Mouse (Mus musculus) megakaryocyte progenitor cell, adult 5-6 weeks (primary cell): ENCODE measurements at regions not wholly inside any gene's neighbourhood (a gene's known extent, or its start where the extent isn't known, plus 50 kb on each side); places are given as distances from the start of the nearest gene placed in this dataset.
"Not testable (repeated sequence)": the region's sequence is repeated elsewhere in the genome, so short reads cannot be mapped to it uniquely, and the experiment has no call there.

Experiments used
- ATAC-seq: replicated peaks from 2 replicates; pipeline ENCODE4 v1.8.0; 2016; ENCODE audit warnings: mild to moderate bottlenecking, moderate TSS enrichment, inconsistent platforms; ENCODE audit not compliant: poor library complexity

GRCm38 (mm10) chr16:20861256-20861655 lies 126.9 kb upstream of the Thpo start:
- ATAC-seq, result no peak

DNA sequence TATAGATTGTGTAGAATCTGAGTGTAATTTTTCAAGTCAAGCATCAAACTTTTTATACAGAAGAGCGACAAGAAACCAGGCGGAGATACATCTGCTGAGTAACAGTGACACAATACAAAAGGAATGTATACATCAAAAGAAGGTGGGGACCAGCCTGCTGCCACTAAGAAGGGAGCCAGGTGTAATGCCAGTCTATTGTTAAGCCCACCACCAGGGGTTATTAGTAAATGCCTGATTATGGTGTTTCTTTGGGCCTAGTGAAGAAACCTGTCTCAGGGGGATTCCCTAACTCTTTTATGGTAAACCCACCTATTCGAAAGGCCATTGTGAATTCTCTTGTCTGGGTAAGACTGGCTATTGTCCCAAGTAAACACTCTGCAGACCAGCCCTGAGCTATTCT lies 126.3 kb upstream of the Thpo start:
- not testable (repeated sequence) for ATAC-seq

DNA sequence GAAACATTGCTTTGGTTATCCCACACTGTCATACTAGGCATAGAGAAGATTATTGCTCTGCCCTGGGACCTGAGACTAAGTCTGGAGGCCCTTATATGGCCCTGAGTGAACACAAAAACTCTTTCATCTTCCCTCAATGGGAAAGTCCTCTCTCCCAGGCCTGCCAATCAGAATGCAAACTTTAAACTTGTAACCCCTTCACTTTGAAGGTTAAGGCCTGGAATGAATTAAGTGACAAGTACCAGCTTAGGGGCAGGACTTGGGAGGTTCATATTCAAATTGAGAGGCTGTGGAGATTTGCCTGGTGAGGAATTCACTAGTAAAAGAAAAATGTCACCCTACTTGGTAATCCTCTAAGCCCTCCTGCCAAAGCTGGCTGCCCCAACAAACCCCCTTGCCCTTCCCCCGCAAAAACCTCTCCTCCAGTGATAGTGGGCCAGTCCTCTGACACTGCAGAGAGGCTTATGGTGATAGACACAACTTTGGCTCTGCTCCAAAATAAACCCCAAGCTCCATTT lies 120.4 kb upstream of the Thpo start:
- ATAC-seq, result no peak

DNA sequence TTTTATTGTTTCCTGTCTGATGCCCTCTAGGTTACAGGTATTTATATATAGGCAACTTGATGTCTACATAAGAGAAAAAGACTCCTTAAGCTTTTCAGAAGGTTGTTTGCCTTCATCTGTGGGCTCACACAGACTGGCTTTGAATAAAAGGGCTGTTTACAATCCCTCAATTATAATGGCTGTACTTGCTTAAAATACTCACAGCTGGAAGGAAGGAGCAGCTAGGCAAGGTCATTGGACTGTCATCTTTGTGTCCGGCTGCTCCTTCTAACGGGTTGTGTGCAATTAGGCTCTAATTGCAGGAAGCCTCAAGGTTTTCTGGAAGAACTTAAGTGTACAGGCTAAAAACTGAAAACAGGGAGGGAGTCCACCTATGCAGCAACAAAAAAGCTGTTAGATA lies 103.8 kb upstream of the Thpo start:
- ATAC-seq, result no peak

DNA sequence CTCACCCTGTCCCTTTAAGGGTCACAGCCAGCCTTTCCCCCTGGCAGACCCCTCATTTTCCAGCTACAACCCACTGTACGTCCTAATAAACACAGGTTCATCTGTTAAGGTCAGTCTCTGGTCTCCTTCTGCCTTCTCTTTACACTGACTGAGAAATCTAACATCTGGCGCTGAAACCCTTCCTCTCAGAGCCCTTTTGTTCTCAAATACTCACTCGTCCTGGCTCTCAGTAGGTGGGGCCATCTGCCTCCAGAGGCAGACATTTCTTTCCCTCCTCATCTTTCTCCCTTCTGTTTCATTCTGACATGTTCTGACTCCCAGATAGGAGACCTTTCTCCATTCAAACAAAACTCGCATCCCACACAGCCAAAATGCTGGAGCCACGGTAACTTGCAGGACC lies 102.6 kb upstream of the Thpo start:
- no peak for ATAC-seq

GRCm38 (mm10) chr16:20833838-20834237 lies 99.5 kb upstream of the Thpo start:
- not testable (repeated sequence) for ATAC-seq

GRCm38 (mm10) chr16:20833301-20833700 lies 99.0 kb upstream of the Thpo start:
- ATAC-seq, result no peak

DNA sequence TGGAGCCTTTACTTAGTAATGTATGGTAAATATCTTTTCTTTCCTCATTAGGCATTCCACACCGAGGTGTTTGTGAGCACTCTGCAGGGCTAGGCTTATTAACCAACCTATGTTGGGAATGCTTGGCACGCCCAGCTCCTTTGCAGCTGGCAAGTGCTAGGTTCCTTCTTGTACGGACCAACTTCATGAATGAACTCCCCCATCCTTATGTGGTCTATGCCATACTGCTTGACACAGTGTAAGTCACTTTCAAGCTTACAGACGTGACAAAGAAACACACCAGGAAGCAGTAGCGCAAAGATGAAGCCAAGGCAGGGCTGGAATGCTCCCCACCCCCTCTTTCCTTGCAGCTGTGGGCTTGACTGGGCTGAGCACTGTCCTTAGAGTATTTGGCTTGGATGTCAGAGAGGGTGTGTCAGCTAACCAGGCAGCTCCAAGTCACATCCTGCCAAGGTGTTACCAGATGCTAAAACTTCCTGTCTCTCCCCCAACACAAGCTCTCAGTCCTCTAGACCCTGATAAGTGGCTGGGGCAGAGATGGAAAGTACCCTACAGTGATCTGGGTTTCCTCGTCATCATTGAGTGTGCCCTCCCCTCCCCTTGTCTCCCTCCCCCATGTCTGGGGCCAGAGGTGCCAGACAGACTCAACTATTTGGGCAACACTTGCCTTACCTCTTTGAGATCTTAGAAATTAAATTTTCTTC lies 95.6 kb upstream of the Thpo start:
- ATAC-seq, result no peak

DNA sequence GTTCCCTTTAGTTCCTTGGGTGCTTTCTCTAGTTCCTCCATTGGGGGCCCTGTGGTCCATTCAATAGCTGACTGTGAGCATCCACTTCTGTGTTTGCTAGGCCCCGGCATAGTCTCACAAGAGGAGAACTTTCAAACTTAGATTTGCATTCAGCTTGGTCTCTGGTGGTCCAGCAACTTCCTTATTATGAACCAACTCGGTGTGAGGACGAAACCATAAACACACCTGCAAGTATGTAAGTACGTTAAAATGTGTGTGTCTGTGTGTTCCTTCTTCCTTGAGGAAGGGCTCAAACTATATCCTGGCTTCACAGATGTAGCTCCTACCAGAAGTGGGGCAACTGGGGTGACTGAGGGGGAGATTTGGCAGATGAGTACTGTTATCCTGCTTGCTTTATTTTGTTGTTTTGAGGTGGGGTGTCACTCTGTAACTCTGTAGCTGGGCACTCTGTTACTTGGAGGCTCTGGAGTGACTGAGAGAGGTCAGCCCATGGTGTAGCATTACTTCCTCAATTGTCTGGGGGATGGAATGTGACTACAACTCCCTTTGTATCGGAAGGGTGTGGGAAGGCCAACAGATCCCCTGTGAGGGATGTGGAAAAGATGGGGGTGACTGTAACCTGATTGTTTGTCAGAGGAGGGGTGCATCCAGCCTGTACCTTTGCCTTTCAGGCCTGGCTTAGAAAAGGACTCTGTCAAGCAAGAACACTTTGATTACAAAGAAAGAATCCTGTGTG lies 94.9 kb upstream of the Thpo start:
- no peak for ATAC-seq

DNA sequence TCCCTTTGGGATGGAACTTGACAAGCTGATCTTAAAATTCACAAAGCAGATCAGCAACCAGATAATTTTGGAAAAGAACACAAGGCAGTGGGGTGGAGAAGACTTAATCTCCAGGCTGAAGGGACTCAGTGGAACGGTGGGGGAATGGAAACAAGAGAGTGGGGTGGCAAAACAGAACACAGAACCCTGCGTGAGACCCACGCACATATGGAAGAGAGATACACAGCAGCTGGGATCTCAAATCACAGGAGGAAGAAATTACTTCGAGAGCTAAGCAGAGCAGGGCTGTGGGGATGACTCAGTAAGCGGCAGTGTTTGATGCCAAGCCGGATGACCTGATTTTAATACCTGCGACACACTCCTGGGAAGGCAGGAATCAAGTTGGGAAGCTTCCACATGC lies 89.9 kb upstream of the Thpo start:
- ATAC-seq, result no peak

GRCm38 (mm10) chr16:20820939-20821338 lies 86.6 kb upstream of the Thpo start:
- ATAC-seq, result no peak

- ATAC-seq, result no peak
Measured at GRCm38 (mm10) chr16:20819568-20819967, 85.3 kb upstream of the Thpo start.

DNA sequence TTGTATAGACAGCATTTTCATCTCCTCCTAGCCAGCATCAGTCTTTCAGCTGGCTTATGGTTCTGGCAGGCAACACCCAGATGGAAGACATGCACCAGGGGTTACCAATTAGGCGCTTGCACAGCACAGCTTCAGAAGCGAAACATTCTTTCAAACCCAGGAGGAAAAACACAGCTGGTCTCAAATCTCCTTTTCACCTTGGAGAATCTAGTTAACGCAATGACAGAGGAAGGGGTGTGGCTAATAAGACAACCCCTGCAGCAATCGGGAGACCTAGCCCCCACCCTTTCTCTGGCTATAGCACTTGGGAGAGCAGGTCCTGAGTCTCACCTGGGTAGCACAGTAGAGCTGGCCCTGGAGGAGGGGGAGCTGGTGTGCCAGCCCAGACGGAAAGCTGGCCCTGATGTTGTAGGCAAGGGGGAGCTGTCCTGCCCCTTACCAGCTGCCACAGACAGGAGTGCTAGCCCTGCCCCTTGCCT lies 84.4 kb upstream of the Thpo start:
- ATAC-seq, result no peak

DNA sequence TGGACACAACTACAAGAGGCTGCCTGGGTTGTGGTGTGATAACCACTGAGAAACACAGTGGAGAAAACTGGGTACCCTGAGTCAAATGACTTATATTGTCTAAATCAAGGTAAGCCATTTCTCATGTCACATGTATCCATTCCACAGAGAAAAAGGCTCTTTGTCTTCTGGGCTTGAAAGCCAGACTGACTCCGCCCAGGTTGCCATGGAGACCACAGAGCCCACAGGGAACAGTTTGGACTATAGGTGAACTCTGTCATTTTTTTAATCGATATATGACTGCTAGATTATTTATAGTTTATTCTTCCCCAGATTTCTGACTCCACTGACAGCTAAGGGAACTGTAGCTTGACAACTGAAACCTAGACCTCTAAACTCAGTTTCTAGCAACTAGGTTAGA lies 80.7 kb upstream of the Thpo start:
- ATAC-seq, result no peak

- ATAC-seq, result no peak
Measured at GRCm38 (mm10) chr16:20814240-20814639, 79.9 kb upstream of the Thpo start.

DNA sequence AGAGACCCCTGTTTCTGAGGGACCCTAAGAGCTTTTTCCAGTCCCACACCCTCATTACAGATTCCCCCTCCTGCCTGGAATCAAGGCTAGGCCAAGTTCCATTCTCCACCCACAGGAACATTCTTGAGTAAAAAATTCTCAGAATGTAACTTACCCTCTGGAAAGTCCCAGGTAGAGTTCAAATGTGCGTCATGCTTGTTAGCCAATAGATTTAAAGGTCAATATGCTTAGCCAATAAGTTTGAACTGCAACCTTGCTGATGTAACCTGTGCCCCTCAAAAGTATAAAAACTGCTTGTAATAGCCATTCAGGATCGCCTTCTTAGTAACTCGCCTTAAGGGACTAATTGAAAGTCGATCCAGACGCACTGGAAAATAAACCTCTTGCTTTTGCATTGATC lies 77.7 kb upstream of the Thpo start:
- ATAC-seq, result not testable (repeated sequence)

DNA sequence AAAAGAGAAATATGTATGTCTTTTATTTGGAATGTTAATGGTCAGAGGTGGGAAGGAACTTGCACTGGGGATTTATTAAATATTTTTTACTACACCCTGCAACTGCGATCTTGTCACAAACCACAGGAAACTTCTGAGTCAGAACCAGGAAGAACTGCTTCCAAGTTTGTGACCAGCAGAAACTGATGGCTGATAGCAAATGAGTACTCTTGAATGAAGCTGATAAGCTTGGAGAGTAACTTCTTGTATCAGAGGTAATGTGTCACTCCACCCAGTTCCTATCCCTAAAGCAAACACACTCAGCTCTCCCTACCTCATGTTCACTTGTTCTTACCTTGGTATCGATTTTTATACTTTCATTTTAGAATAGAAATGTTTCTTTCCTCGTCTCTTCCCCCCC lies 76.0 kb upstream of the Thpo start:
- ATAC-seq, result peak; percentile 59

DNA sequence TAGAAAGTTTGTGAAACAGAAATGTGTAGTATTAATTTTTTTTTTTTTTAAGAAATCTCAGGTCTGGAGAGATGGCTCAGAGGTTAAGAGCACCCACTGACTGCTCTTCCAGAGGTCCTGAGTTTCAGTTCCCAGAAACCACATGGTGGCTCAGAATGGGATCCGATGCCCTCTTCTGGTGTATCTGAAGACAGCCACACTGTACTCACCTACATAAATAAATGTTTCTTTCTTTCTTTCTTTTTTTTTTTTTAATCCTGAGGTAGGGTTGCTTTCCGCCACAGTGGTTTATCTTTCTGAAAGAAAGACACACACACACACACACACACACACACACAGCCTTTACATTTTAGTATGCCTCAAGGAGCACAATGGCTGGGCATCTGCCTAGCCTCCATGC lies 74.0 kb upstream of the Thpo start:
- no peak for ATAC-seq

GRCm38 (mm10) chr16:20806739-20807138 lies 72.4 kb upstream of the Thpo start:
- no peak for ATAC-seq

DNA sequence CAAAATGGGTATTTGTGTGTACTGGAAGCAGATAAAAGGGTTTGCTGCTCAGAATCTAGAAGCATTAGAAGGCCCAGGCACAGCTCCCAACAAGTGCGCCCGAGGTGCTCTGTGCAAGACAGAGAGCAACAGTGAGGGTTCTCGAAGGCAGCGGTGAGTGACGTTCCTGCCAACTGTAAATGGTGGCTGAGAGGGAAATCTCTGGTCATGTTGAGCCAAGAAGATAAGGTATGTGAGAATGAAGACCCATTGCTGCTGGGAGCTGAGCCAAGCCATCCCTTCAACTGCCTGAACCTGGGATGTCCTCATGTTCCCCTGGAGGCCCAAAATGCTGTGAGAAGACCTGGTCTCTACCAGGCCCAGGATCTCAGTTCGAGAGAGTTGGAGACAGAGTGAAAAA lies 71.5 kb upstream of the Thpo start:
- ATAC-seq, result no peak

DNA sequence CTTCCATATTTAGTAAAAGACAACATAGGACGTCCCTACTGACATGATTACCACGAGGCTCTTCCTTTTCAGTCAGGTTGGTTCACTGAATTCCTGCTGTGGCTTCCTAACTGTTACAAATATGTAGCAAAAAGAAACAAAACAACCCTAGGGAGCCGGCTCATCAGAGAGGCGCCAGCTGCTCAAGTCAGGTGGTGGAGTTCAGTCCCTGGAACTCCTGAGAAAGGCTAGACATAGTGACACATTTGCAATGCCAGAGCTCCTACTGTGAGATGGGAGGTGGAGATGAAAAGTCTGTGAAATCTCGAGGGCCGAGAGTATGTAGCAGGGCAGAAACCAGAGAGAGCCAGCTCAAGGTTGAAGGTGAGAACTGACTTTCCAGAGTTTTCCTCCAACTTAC lies 70.8 kb upstream of the Thpo start:
- ATAC-seq, result no peak

DNA sequence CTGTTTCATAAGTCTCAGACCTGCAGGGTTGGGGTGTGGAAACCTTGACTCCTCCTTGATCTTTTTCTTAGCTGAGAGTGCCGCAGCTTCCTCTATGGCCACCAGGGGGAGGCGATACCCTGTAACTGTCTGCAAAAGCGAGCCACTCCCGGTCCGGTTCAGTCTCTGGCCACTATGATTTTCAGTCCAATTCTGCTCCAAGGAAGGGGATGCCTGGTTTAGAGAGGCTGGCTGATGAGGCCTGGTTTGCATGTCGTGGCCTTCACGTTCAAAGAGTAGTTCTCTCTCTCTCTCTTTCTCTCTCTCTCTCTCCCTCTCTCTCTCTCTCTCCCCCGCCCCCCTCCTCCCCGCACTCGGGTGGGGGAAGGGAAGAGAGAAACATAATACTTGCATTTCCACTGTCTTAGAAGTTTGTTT lies 70.3 kb upstream of the Thpo start:
- peak; percentile 86 for ATAC-seq
